Mouse (Mus musculus) Patski (cell line): ENCODE results near the gene Sorcs2. TPM values are rescaled to one million over a fixed set of nuclear protein-coding genes. Genes with fewer than 3 reads are reported as not detected.
"Not testable (repeated sequence)": the region's sequence is repeated elsewhere in the genome, so short reads cannot be mapped to it uniquely, and the experiment has no call there.

ENCODE experiments used
- ATAC-seq: fragments of 100-300 bp; one replicate; pipeline ENCODE4 v1.8.0; 2021
- CTCF ChIA-PET: fragments of 350-600 bp; sonication (Branson Sonifier 250); formaldehyde crosslinking; loops from one replicate; lab custom pipeline; 2022; ENCODE audit warnings: inconsistent platforms; lab: Charles Lee
- POLR2A ChIA-PET: fragments of 350-600 bp; sonication (Branson Sonifier 250); formaldehyde crosslinking; loops from one replicate; lab custom pipeline; 2022; ENCODE audit warnings: antibody characterized with exemption, inconsistent platforms; lab: Charles Lee
- DNase-seq: peaks from one replicate; pipeline ENCODE4 v3.0.0-alpha.2; 2011; ENCODE audit warnings: low read depth, low spot score
- H3K27me3 ChIP-seq: fragments of 371-371 bp; one replicate; pipeline ENCODE4 v1.5.1; 2021
- CTCF ChIP-seq: fragments of 100-300 bp; IDR thresholded peaks from one replicate; pipeline ENCODE4 v1.5.1; 2021
- in situ Hi-C: fragments of 300-500 bp; cut with MboI; formaldehyde crosslinking; loops from 3 replicates; pipeline ENCODE4 v1.11.1; 2018; ENCODE audit warnings: low pct_unique_long_range_greater_than_20kb, mixed read lengths
- polyA plus RNA-seq: library from polyadenylated mRNA; unstranded; gene quantifications from one replicate; pipeline ENCODE4 v1.2.3, GENCODE M21; 2021

Sorcs2 gene
- polyA plus RNA-seq, 1 experiment from 2014 or later = 9.9 TPM

DNA sequence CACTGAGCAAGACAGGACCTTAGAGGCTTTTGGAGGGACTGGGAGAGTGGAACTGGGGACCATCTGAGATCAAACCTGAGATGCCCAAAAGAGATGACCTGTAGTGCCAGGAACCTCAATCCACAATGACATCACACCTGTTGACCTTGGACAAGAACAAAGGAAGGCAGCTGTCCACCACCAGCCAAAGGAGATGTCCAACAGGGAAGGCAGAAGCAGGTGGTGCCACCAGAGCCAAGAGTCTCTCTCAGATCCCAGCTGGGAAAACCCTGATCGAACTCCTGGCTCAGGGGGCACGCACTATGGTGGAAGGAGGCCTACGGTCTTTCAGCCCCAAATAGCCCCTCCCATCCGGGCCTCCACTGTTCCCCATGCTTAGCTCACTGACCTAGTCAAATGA lies 6.2 kb downstream of the Sorcs2 start:
- DNase-seq (no peak), ATAC-seq (no peak)
- ChIA-PET POLR2A (no interaction called here), CTCF (no interaction called here)
- H3K27me3 ChIP-seq = no peaks in the 10 kb centered on the region
- no peak for TF ChIP-seq CTCF
- in situ Hi-C loops = no loop called here

DNA sequence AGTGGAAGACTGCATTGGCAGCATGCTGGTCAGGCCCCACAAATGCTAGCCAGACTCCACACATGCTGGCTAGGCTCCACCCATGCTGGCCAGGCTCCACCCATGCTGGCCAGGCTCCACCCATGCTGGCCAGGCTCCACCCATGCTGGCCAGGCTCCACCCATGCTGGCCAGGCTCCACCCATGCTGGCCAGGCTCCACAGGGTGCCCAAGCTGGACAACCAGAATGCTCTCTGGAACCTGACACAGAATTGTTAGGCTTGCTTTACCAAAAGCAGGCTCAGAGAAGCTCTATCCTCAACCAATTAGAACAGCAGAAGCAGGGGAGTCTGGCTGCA lies 7.4 kb downstream of the Sorcs2 start:
- H3K27me3 ChIP-seq, CTCF ChIA-PET, in situ Hi-C loops, DNase-seq, ATAC-seq, POLR2A ChIA-PET: not testable (repeated sequence)

DNA sequence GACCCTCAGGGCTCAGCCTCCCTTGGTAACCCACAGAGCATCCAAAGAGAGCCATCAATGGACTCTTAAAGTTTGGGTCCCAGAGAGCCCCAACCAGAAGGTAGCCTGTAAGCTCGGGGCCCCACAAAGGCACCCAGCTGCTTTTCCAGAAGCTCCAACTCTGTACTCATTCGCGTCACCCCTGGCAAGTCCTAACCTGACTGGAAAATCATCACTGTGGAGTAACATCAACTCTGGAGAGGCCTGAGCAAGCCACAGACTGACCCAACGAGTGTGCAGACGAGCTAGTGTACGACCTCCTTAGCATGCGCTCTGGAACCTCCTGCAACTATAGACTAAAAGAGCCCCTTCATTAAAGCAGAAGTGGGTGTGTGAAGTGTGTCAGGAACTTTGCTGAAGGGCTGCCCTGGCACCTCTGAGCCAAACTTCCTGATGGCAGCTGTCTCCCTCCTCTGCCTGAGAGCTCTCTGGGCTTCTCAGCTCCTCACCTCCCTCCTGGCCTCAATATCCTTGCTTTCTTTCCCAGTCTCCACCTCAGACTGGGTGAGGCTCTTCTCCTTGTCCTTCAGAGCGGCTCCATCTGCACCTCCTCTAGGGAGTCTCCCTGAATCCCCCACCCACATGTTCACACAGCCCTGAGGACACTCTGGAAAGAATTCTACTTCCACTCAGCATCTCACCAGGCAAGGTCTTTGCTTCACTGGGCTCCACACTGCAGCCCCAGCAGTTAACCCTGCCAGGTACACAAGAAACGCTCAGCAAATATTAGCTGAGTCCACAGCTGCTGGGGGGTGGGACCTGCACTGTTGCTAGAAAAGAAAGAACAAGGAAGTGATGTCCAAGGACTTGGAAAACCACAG lies 8.0 kb downstream of the Sorcs2 start:
- ChIA-PET POLR2A (no interaction called here), CTCF (no interaction called here)
- ATAC-seq (peak; percentile 6), DNase-seq (no peak)
- H3K27me3 ChIP-seq = no peaks in the 10 kb centered on the region
- in situ Hi-C loops = no loop called here
- TF ChIP-seq CTCF = no peak

DNA sequence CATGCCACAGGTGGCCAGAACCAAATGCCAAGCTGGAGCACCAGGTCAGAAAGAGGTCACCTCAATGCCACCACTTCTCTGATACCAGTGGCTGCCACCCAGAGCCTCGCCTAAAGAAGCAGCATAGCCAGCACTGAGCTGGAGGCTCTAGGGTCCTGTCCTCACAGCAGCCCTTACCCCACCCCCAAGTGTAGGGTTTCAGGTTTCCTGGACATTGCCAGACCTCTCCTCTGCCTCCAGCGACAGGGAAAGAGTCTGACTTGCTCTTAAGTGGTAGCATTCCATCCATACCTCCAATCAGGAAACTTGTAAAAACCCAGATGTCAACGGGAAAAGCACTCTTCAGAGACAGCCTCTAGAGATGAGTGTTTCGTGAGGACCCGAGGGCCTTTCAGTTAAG lies 12.9 kb downstream of the Sorcs2 start:
- ATAC-seq = no peak
- in situ Hi-C loops = no loop called here
- ChIA-PET CTCF (interaction anchor here (1.5 kb wide), 1 partner anchor 26 kb away, joined by 3 read pairs; no protein-coding TSS in a partner anchor), POLR2A (interaction anchor here (0.5 to 0.8 kb wide), 2 partner anchors 64 to 98 kb away, joined by 3 to 4 read pairs; no protein-coding TSS in a partner anchor)
- no peak for TF ChIP-seq CTCF
- H3K27me3 ChIP-seq = no peaks in the 10 kb centered on the region
- no peak for DNase-seq

DNA sequence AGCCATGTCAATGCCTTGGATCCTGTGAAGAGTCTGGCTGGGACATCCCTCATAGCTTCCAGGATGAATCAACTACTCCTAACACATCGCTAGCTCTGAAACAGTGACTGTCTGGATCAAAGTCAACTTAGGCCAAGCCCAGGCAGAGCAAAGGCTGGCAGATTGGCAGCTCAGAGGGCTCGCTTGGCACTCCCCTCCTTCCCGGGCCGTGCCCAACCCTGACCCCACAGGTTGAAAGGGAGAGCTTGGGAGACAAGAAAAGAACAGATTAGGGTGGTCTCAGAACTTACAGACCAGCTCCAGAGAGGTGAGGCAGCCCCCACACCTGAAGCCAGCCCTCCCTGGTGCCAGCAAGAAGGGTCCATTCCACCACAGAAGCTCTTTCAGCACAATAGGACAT lies 14.5 kb downstream of the Sorcs2 start:
- no peak for TF ChIP-seq CTCF
- no peak for ATAC-seq
- DNase-seq = no peak
- in situ Hi-C loops = no loop called here
- POLR2A ChIA-PET = no interaction called here
- CTCF ChIA-PET = interaction anchor here (1.5 to 2.0 kb wide), 2 partner anchors 12 to 24 kb away, joined by 3 to 4 read pairs; no protein-coding TSS in a partner anchor
- H3K27me3 ChIP-seq = no peaks in the 10 kb centered on the region

DNA sequence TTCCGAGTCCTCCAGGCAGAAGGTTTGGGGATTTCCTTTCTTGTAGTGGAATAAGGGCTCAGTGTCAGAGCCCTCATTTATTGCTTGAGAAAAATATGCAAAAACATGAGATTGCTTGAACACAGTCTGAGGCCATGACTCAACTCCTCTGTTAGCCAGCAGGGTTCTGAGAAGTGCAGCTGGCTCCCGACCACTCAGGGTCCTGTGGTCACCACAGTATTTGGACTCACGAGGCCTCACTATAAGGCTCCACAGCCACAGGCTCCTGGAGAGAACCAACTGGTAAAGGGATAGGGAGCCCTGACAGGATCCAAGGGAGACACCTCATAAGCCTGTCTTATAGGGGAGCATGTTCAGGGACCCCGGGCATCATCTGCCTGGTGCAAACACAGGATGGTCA lies 15.2 kb downstream of the Sorcs2 start:
- no peak for DNase-seq
- ATAC-seq = peak; percentile 7
- CTCF ChIA-PET = interaction anchor here (2.0 kb wide), 1 partner anchor 13 kb away, joined by 4 read pairs; no protein-coding TSS in a partner anchor
- POLR2A ChIA-PET = no interaction called here
- no peak for TF ChIP-seq CTCF
- in situ Hi-C loops = no loop called here
- no peaks in the 10 kb centered on the region for H3K27me3 ChIP-seq

DNA sequence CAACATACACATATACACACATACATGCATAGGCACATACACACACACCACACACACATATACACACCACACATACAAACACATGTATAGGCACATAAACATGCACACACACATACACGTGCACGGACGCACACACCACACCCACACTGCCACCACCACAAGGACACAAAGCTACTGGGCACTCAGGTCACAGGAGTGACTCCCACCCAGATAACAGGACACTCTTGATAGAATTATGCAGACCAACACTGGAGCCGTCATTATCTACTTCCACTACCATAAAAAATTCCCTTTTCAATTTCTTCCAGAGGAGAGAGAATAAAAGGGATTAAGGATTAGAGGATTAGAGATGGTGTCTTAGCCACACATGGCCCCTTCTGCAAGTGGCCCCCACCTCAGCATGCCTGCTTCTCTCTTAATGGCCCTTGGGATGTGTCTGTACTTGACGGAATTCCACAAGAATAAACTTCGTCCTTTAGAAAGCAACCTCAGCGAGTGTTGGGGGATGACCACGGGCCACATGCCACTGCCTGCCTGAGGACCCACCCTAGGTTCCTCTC lies 15.7 kb downstream of the Sorcs2 start:
- no peak for TF ChIP-seq CTCF
- ATAC-seq (no peak), DNase-seq (no peak)
- POLR2A ChIA-PET = no interaction called here
- no peaks in the 10 kb centered on the region for H3K27me3 ChIP-seq
- in situ Hi-C loops = no loop called here
- CTCF ChIA-PET = interaction anchor here (2.0 kb wide), 1 partner anchor 14 kb away, joined by 4 read pairs; no protein-coding TSS in a partner anchor

DNA sequence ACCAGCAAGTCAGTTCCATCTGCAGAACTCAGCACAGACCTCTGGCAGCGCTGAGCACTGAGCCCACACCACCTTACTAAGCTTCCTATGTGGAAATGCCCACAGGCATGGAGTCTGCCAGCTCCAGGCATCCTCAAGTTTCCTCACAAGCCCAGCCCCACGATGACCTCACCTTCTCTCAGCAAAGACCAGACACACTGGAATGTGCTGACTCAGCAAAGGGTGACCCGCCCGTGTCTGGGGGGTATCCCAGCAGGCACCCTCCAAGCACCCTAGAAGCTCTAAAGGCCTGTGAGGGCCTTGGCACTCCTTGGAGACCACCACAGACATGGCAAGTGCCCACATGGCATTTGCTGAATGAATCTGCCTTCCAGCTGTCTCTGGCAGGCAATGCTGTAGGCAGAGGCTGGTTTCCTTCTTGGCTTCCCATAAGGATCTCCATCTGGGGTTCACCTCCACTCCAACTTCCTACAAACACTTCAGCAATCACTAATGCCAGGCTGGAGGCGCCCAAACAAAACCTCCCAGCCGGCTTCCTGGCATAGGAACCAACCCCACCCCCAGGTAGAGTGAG lies 17.9 kb downstream of the Sorcs2 start:
- in situ Hi-C loops = no loop called here
- peak; percentile 99 for DNase-seq

DNA sequence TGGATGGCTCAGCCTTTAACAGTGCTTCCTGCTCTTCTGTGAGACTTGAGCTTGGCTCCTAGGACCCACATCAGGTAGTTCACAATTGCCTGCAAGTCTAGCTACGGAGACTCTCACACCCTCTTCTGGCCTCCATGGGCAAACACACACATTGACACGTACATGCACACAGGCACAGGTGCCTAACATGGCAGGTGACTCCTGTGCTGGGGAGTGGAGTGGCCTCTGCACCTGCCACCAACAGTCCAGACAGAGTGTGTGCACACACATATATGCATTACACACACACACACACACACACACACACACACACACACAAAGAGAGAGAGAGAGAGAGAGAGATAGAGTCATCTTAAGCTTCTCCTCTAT lies 19.6 kb downstream of the Sorcs2 start:
- ChIA-PET POLR2A (no interaction called here), CTCF (no interaction called here)
- H3K27me3 ChIP-seq = no peaks in the 10 kb centered on the region
- DNase-seq (no peak), ATAC-seq (no peak)
- TF ChIP-seq CTCF = no peak
- in situ Hi-C loops = no loop called here

More for the DNA sequence above, 17.9 kb downstream of the Sorcs2 start:
- H3K27me3 ChIP-seq = no peaks in the 10 kb centered on the region
- CTCF ChIA-PET = interaction anchor here (1.1 kb wide), 1 partner anchor 15 kb away, joined by 3 read pairs; no protein-coding TSS in a partner anchor
- TF ChIP-seq CTCF = no peak
- POLR2A ChIA-PET = interaction anchor here (1.0 kb wide), 1 partner anchor 18 kb away, joined by 3 read pairs; no protein-coding TSS in a partner anchor
- ATAC-seq = peak; percentile 86

DNA sequence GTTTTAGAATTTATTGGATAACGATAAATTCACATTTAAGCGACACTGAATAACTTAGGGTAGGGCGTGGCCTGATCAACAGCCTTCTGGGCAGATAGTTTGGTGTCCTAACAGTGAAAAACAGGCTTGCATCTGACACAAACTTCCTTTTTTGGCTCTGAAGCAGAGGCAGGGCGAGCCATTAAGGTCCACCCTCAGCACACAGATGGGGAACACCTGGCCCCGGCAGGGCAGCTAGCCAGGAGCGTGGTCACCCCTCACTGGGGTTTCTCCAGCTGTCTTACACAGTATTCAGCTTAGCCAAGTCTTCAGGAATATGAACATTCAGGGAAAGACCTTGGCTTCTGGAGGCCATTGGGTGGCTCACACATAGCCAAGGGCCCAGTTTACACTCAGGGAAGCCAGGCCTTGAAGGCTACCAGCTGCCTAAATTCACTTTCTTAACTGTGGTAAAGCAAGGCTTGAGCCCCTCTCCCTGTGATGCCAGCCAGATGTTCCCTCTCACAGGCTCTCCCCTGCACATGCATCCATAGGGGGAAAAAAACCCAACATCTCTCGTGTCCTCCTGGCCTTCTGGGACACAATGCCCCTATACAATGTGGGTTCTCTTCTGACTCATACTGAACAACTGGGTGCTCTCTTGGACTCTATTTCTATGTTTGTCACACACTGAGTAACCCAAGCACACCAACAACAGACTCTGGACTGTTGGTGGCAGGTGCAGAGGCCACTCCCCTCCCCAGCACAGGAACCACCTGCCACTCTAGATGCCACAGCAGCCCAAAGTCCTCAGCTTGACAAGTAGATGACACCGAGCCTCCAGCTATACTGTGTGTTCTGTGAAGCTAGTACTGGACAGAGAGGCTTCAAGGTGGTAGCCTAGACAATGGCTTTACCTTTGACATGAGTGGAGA lies 20.2 kb downstream of the Sorcs2 start:
- ChIA-PET POLR2A (no interaction called here), CTCF (interaction anchor here (1.1 kb wide), 1 partner anchor 34 kb away, joined by 3 read pairs; no protein-coding TSS in a partner anchor)
- ATAC-seq (no peak), DNase-seq (no peak)
- in situ Hi-C loops = no loop called here
- no peak for TF ChIP-seq CTCF
- H3K27me3 ChIP-seq = no peaks in the 10 kb centered on the region
